In the genomic region with DNA sequence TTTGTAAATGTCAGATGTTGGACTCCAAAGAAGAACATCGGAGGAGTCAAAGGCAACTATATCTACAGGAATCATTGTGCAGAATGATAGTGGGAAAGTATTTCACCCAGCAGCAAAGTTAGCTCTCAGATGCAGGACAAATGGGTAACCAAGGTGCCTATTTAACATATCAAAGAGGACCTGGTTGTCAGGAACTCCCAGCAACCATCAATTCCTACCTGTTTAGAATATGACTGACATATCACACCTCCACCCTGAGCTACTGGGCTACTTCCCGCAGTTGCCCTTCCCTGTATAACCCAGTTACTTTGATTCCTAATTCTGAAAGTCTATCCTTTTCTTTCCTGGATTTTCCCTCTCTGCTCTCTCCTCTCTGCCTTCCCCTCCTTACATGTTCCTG, we compare ENCODE assay signal across 24 mouse cellular contexts.
"Had no signal": no experiment of that assay in that cellular context is flagged by ENCODE, and none has a peak within 500 bp of the region (broad histone marks: within the 10 kb centered on the region; RNA-seq: fewer than 3 reads in every experiment).

No protein-coding gene starts in this region.

- H3K9me3 ChIP-seq: heart, embryonic 13.5 days; heart, embryonic 15.5 days; hindbrain, embryonic 10.5 days; hindbrain, embryonic 12.5 days; intestine, embryonic 15.5 days; kidney, embryonic 15.5 days; limb, embryonic 10.5 days; limb, embryonic 12.5 days; liver, embryonic 13.5 days; liver, embryonic 15.5 days had no signal

- H3K9ac ChIP-seq: heart, embryonic 13.5 days; heart, embryonic 15.5 days; hindbrain, embryonic 12.5 days; hindbrain, embryonic 14.5 days; intestine, embryonic 15.5 days; kidney, embryonic 15.5 days; limb, embryonic 12.5 days; liver, embryonic 13.5 days; liver, embryonic 15.5 days had no signal

- DNase-seq: gastrocnemius, postnatal 14 days; gastrocnemius, postnatal 36 days; heart, adult 11 months; heart, adult 2 months; heart, postnatal 4 days; kidney, adult 18-20 months; kidney, adult 9 months; kidney, postnatal 14 days; kidney, postnatal 36 days; liver; liver, embryonic 13.5 days had no signal

- H3K27me3 ChIP-seq: heart, embryonic 13.5 days; heart, embryonic 15.5 days; hindbrain, embryonic 12.5 days; intestine, embryonic 15.5 days; kidney, embryonic 15.5 days; limb, embryonic 12.5 days; liver, embryonic 13.5 days; liver, embryonic 15.5 days had no signal

- H3K4me3 ChIP-seq: heart, adult 2 months; heart, embryonic 13.5 days; heart, embryonic 15.5 days; hindbrain, embryonic 10.5 days; hindbrain, embryonic 12.5 days; intestine, embryonic 15.5 days; kidney, embryonic 15.5 days; layer of hippocampus, adult 2 months; left cerebral cortex, adult 2 months; limb, embryonic 10.5 days; limb, embryonic 12.5 days; liver, embryonic 13.5 days; liver, embryonic 15.5 days had no signal

- H3K4me1 ChIP-seq: heart, embryonic 13.5 days; heart, embryonic 15.5 days; intestine, embryonic 15.5 days; kidney, embryonic 15.5 days; liver, embryonic 13.5 days; liver, embryonic 15.5 days had no signal

- H3K36me3 ChIP-seq: heart, embryonic 13.5 days; heart, embryonic 15.5 days; hindbrain, embryonic 10.5 days; hindbrain, embryonic 12.5 days; intestine, embryonic 15.5 days; kidney, embryonic 15.5 days; limb, embryonic 10.5 days; limb, embryonic 12.5 days; liver, embryonic 13.5 days; liver, embryonic 15.5 days had no signal

- H3K27ac ChIP-seq: heart, adult 2 months; heart, embryonic 13.5 days; heart, embryonic 15.5 days; hindbrain, embryonic 10.5 days; hindbrain, embryonic 12.5 days; hindbrain, embryonic 14.5 days; intestine, embryonic 15.5 days; kidney, embryonic 15.5 days; kidney, postnatal 0 days; left cerebral cortex, adult 2 months; limb, embryonic 10.5 days; limb, embryonic 12.5 days; liver, embryonic 13.5 days; liver, embryonic 15.5 days had no signal
